Mouse (Mus musculus) ovary, adult 2 months (tissue): ENCODE results near the gene Slc12a1. TPM values are rescaled to one million over a fixed set of nuclear protein-coding genes. Genes with fewer than 3 reads are reported as not detected.

Experiments used
- polyA plus RNA-seq: library from polyadenylated mRNA; depleted of rRNA; stranded (reverse); fragments of >200 nt; gene quantifications from 2 replicates; pipeline ENCODE4 v1.2.3, GENCODE M21; 2012; rRNA removed

Gene Slc12a1
- polyA plus RNA-seq: not detected in 2 replicates

GRCm38 (mm10) chr2:125152388-125152787 lies at the start of gene Slc12a1:
Gene Slc12a1 (plus strand): TSS chr2:125152505.

GRCm38 (mm10) chr2:125123477-125123852 lies 28.8 kb upstream of the Slc12a1 start, which contains the start of gene Myef2:
Gene Myef2 (minus strand): TSS chr2:125123661.

GRCm38 (mm10) chr2:125135903-125136811 lies 16.1 kb upstream of the Slc12a1 start, which contains the start of gene Ctxn2:
Gene Ctxn2 (plus strand): TSS chr2:125136692.

GRCm38 (mm10) chr2:125247108-125247961 lies 95.0 kb downstream of the Slc12a1 start, which contains the start of gene Dut:
Gene Dut (plus strand): TSS chr2:125247190.

Other genes with a start within 250 kb of the Slc12a1 start
- gene Slc24a5, start 84.4 kb upstream of the Slc12a1 start, polyA plus RNA-seq: 1.5 and 1.7 TPM in 2 replicates
- 10.4 and 22.7 TPM in 2 replicates for gene Myef2, start 28.8 kb upstream of the Slc12a1 start, polyA plus RNA-seq
- gene Ctxn2, start 15.8 kb upstream of the Slc12a1 start, polyA plus RNA-seq: not detected in 2 replicates
- 65.4 and 69.9 TPM in 2 replicates for gene Dut, start 94.7 kb downstream of the Slc12a1 start, polyA plus RNA-seq